Mouse (Mus musculus) kidney, postnatal 0 days (tissue): ENCODE data around the gene Anks1b. TPM values are rescaled to one million over a fixed set of nuclear protein-coding genes. Genes with fewer than 3 reads are reported as not detected.

Experiments used
- ATAC-seq: fragments of 200-750 bp; cut with Nextera tagmentation; replicated peaks from 2 replicates; pipeline ENCODE4 v1.8.0; 2017; ENCODE audit warnings: low read depth, moderate number of reproducible peaks, moderate TSS enrichment, moderate library complexity; ENCODE audit not compliant: low FRiP score
- DNase-seq: peaks from one replicate; pipeline ENCODE4 v3.0.0-alpha.2; 2016; ENCODE audit warnings: low spot score
- H3K27ac ChIP-seq: fragments of 300-500 bp; sonication (generic); 2 replicates; pipeline ENCODE4 v1.5.1; 2014; ENCODE audit warnings: mild to moderate bottlenecking
- H3K27me3 ChIP-seq: fragments of 300-500 bp; sonication (generic); 2 replicates; pipeline ENCODE4 v1.6.1; 2014; ENCODE audit warnings: low read length, mixed read lengths; ENCODE audit not compliant: insufficient read depth
- H3K36me3 ChIP-seq: fragments of 300-500 bp; sonication (generic); 2 replicates; pipeline ENCODE4 v1.6.1; 2014; ENCODE audit warnings: low read length, mixed read lengths; ENCODE audit not compliant: insufficient read depth
- H3K4me1 ChIP-seq: fragments of 300-500 bp; sonication (generic); replicated peaks from 2 replicates; pipeline ENCODE4 v1.6.1; 2014; ENCODE audit warnings: antibody characterized with exemption, low read length, mixed read lengths; ENCODE audit not compliant: insufficient read depth
- H3K4me2 ChIP-seq: fragments of 300-500 bp; sonication (generic); 2 replicates; pipeline ENCODE4 v1.6.1; 2014; ENCODE audit warnings: mild to moderate bottlenecking, low read length, moderate library complexity, mixed read lengths
- H3K4me3 ChIP-seq: fragments of 300-500 bp; sonication (generic); replicated peaks from 2 replicates; pipeline ENCODE4 v1.5.1; 2014; ENCODE audit warnings: low read depth, low read length
- H3K9ac ChIP-seq: fragments of 300-500 bp; sonication (generic); 2 replicates; pipeline ENCODE4 v1.6.1; 2014; ENCODE audit warnings: low read depth, low read length
- H3K9me3 ChIP-seq: fragments of 300-500 bp; sonication (generic); replicated peaks from 2 replicates; pipeline ENCODE4 v1.6.1; 2016; ENCODE audit warnings: low read length, inconsistent platforms, mixed read lengths
- CTCF ChIP-seq: IDR thresholded peaks from 2 replicates; pipeline ENCODE4 v1.5.1; 2016; ENCODE audit warnings: antibody characterized with exemption, low read depth, mild to moderate bottlenecking, moderate library complexity
- WGBS: fragments of 180-500 bp; shearing (Covaris S2); extraction: QIAGEN DNeasy Blood & Tissue Kit; methylation state at CpG from one replicate; pipeline ENCODE4 v1.1.7; 2014; 5-methylcytosine and 5-hydroxymethylcytosine counted together
- polyA plus RNA-seq: library from polyadenylated mRNA; unstranded; fragments of >200 nt; fragmentation: Nextera tagmentation; extraction: Ambion mirVana; gene quantifications from 2 replicates; pipeline ENCODE4 v1.2.1, GENCODE M21; 2015

Gene Anks1b
- polyA plus RNA-seq, 1 experiment from 2014 or later: 3.1 TPM

- H3K4me1 ChIP-seq: no peaks in the 10 kb centered on the region
- TF ChIP-seq CTCF: no peak
- no peak for DNase-seq
- no peak overlapping the region for H3K27ac ChIP-seq
- H3K9ac ChIP-seq: no peak overlapping the region
- no peaks in the 10 kb centered on the region for H3K36me3 ChIP-seq
- H3K9me3 ChIP-seq: no peaks in the 10 kb centered on the region
- H3K4me2 ChIP-seq: no peak overlapping the region
- H3K27me3 ChIP-seq: no peaks in the 10 kb centered on the region
- no peak for ATAC-seq
- 58% methylated on average over 1 of the region's 1 CpGs for WGBS
- no peak overlapping the region for H3K4me3 ChIP-seq
These were observed 429.9 kb downstream of the Anks1b start for GRCm38 (mm10) chr10:90303249-90303648.

GRCm38 (mm10) chr10:90306156-90306555, 432.8 kb downstream of the Anks1b start:
- no peak for TF ChIP-seq CTCF
- ATAC-seq (no peak), DNase-seq (no peak)
- Histone ChIP-seq H3K36me3 (no peaks in the 10 kb centered on the region), H3K9ac (no peak overlapping the region), H3K9me3 (no peaks in the 10 kb centered on the region), H3K27me3 (no peaks in the 10 kb centered on the region), H3K4me2 (no peak overlapping the region), H3K4me3 (no peak overlapping the region), H3K4me1 (no peaks in the 10 kb centered on the region), H3K27ac (no peak overlapping the region)

GRCm38 (mm10) chr10:90307931-90308555, 434.7 kb downstream of the Anks1b start:
- no peak for TF ChIP-seq CTCF
- DNase-seq (no peak), ATAC-seq (no peak)
- no peaks in the 10 kb centered on the region for H3K9me3 ChIP-seq
- no peaks in the 10 kb centered on the region for H3K27me3 ChIP-seq
- no peaks in the 10 kb centered on the region for H3K4me1 ChIP-seq
- no peaks in the 10 kb centered on the region for H3K36me3 ChIP-seq
- H3K4me3 ChIP-seq: no peak overlapping the region
- H3K4me2 ChIP-seq: no peak overlapping the region
- no peak overlapping the region for H3K27ac ChIP-seq
- no peak overlapping the region for H3K9ac ChIP-seq
- WGBS: 74% methylated on average over 5 of the region's 5 CpGs

GRCm38 (mm10) chr10:90329781-90330180, 456.5 kb downstream of the Anks1b start:
- DNase-seq (no peak), ATAC-seq (no peak)
- Histone ChIP-seq H3K36me3 (no peaks in the 10 kb centered on the region), H3K4me3 (no peak overlapping the region), H3K27me3 (no peaks in the 10 kb centered on the region), H3K9me3 (no peaks in the 10 kb centered on the region), H3K27ac (no peak overlapping the region), H3K4me2 (no peak overlapping the region), H3K4me1 (no peaks in the 10 kb centered on the region), H3K9ac (no peak overlapping the region)
- no peak for TF ChIP-seq CTCF
- 83% methylated on average over 4 of the region's 4 CpGs for WGBS

- ATAC-seq (no peak), DNase-seq (no peak)
- Histone ChIP-seq H3K4me3 (no peak overlapping the region), H3K27me3 (no peaks in the 10 kb centered on the region), H3K9ac (no peak overlapping the region), H3K36me3 (no peaks in the 10 kb centered on the region), H3K27ac (no peak overlapping the region), H3K4me2 (no peak overlapping the region), H3K9me3 (no peaks in the 10 kb centered on the region), H3K4me1 (no peaks in the 10 kb centered on the region)
- no peak for TF ChIP-seq CTCF
- WGBS: 53% methylated on average over 1 of the region's 1 CpGs
These were observed 472.1 kb downstream of the Anks1b start for GRCm38 (mm10) chr10:90345394-90345793.

GRCm38 (mm10) chr10:90356258-90356657, 482.9 kb downstream of the Anks1b start:
- ATAC-seq (no peak), DNase-seq (no peak)
- WGBS: 100% methylated on average over 1 of the region's 1 CpGs
- no peak overlapping the region for H3K4me2 ChIP-seq
- H3K27ac ChIP-seq: no peak overlapping the region
- H3K4me3 ChIP-seq: no peak overlapping the region
- no peaks in the 10 kb centered on the region for H3K4me1 ChIP-seq
- H3K27me3 ChIP-seq: no peaks in the 10 kb centered on the region
- no peaks in the 10 kb centered on the region for H3K36me3 ChIP-seq
- no peak for TF ChIP-seq CTCF
- H3K9me3 ChIP-seq: no peaks in the 10 kb centered on the region
- no peak overlapping the region for H3K9ac ChIP-seq
